Mouse (Mus musculus): Measurements from ENCODE around the gene Zfp658. TPM values are rescaled to one million over a fixed set of nuclear protein-coding genes. Genes with fewer than 3 reads are reported as not detected.

Zfp658 gene
- total RNA-seq, 2 experiments from 2014 or later: 0.79 to 0.85 TPM

DNA sequence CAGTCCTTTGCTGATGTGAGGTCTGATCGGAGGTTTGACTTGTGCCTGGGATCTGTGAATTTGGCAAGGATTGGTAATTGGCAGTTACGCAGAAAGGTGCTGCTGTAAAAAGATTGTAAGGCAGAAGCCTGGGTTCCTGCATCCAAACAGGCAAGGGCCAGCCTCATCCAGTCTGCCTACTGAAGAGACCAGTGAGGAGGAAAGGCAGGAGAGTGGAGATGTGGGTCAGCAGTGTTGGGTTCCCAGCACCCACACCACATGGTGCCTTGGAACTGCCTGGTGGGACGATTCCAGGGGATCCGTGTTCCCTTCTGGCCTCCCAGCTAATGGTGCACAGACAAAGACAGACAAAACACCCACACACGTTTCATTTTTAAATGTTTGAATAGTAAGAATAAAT, 18.5 kb downstream of the Zfp658 start:
- no peak for DNase-seq

DNA sequence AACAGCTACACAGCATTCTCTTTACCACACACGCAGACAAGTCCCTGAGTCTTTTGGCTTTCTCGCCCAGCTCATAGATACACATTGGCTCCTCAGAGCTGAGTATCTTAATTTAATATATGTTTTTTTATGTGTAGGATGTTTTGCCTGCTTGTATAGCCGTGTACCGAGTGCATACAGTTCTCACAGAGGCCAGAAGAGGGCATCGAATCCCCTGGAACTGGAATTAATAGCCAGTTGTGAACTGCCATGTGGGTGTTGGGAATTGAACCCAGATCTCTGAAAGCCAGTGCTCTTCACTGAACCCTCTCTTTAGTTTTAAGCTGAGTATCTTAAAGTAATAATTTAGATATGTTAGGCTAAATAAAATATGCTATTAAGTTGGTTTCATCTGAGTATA, 22.7 kb downstream of the Zfp658 start:
- no peak for DNase-seq

DNA sequence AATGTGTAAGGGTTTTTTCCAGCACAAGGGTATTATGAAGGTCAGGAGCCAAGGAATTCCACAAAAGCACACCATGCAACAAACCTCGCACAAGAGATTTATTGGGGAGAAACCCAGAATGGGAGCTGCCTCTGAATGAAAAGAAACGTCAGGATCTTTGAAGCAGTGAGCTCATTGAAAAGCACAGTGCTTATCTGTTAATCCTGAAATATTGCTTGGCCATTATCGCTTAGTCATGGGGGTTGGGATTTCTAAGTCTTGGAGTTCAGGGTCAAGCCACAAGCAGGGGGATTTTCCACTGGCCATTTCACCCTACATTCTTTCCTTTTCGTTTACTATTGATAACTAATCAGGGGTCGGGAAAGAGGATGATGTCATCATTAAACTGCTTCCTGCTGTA, 39.8 kb downstream of the Zfp658 start:
- no peak for DNase-seq

DNA sequence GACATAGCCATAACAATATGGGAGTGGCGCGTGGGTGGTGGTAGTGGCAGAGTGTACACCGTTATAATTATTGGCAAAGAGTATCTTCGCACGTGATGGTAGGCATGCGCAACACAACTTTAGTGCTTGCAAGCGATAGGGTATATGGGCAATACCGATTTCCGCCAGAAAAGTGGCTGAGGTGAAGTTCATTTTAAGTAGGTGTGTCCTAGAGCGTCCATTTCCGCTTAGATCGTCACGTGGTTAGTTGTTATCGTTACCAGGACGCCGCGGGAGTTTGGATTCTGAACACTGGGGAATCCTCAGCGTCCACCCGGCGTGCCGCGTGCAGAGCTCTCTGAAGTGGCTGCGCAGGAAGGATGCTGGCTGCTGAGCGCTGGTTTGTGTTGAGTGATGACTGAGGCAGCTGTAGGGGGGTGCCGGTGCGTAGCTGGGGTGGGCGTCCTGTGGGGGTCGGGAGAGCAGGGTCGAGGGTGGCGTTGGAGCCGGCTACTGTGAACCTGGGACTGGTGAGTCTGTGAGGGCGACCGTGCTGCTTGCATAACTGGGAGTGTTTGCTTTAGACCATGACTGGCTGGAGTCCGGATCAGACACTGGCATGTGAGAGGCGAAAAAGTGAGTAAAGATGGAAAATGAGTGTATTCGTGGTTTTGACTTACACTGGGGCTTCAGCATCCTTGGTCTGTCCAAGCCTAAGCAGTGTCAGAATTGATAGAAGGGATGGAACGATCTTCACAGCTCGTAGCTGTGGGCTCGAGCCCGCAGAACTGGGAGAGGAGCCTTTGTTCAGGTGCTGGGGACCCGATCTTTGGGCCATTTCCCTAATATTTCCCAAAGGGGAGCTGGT, 45.1 kb downstream of the Zfp658 start, which contains the start of gene Zfp819:
Gene Zfp819 (plus strand): TSS at position 274 of the 847 bp plus-strand sequence.
- DNase-seq: peak; percentile 25 to 44

DNA sequence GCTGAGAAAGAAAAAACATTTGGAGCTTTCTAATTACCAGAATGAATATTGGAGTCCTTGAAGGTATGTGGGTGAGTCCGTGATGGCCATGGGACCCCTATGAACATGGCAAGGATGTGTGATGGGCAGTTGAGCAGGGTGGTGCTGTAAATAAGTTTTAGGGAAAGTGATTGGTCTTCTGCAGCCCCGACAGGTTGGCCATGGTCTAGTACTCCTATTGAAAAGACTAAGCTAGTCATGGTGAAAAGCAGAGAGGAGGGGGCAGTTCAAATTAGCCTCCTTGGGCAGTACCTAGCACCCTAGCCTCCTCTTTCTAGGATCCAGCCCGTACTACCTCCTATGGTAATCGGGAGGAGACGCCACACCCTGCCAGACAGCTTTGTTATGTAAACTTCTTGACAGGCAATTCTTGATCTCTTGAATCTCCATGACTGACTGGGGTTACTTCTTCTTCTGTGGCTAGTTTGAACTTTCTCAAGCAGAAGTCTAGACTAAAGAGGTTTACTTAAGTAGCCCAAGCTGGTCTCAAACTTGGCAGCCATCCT, 45.8 kb downstream of the Zfp658 start:
- no peak for DNase-seq

DNA sequence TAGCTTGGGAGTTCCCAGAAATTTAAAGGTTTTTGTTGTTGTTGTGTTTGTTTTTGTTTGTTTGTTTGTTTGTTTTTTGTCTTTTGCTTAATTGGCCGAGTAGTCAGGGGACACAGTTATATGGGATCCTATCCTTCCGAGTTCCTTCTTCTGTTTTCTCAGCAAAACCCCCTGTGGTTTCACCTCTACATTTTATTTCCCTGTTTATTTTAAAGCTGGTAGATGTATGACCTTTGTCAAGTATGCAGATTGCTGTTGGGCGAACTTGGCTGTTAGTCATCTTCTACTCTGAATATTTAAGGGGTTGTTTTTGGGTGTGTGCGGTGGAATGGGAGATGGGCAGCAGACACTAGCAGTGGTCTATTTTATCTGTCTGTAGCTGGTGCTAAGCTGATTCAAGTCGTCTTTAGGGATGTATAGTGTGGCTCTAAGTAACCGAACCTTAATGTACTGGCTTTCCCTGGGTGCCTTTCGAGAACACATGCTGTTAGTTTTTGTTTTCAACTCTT, 46.3 kb downstream of the Zfp658 start:
- no peak for DNase-seq

DNA sequence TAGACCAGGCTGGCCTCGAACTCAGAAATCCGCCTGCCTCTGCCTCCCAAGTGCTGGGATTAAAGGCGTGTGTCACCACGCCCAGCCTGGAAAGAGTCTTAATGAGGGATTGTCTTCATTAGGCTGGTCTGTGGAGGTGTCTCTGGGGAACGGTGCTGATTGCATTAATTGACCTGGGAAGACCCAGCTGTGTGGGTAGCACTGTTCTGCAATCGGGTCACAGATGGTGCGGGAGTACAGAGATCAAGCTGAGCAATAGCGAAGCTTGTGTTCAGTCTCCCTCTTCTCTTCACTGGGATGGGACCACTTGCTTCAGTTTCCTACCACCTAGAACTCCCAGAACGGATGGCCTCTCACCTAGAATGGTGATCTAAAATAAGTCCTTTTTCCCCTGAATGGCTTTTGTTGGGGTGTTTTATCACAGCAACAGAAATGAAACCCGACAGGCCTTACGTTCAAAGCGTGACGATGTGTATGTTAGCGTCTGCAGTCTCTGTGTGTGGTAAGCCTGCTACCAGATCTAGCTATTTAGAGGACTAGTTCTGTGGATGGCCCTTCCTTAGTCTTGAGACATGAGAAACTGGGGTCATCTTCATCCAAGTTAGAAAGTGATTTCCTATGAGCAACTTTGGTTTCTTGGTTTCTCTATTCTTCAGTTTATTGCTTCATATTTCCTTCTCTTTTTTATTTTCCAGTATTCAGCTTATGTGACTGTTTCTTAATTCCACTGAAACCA, 51.9 kb downstream of the Zfp658 start:
- DNase-seq: no peak

DNA sequence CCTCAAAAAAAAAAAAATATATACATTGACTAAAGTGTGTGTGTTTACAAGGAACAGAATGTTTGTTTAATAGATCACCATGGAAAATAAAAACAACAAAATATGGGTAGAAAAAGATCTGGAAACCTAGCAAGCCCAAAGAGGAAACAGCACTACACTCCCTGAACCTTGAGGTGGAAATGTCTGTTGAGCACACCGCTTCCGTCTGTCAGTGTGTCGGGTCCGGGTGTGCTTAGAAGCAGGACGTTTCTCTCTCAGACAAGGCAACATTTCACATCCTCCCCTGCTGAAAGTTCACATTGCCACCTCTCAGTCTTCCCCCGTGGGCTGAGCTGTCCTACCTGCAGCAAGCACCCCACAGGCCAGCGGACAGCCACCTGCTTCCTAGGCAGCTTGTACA, 60.9 kb downstream of the Zfp658 start:
- no peak for DNase-seq

DNA sequence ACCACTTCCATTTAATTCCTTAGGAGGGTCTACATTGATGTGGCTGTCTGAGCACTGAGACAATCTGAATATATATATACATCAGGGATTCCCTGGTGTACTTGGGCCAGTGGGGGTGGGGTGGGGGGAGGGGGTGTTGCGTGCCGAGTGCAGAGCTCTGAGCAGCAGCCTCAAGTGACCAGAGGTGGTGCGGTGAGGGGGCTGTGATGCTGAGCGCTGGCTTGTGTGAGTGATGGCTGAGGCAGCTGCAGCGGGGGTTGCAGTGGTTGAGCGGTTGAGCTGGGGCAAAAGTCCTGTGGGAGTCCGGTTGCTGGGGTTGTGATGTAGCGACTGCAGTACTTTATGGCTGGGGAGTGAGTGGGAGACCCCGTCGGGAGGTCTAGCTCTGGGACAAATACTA, 61.8 kb downstream of the Zfp658 start:
- DNase-seq: no peak

Other genes with a start within 250 kb of the Zfp658 start
- 10 to 100 TPM; 12.8 to 16.2 TPM for gene Zfp715, start 249.0 kb upstream of the Zfp658 start, total RNA-seq (2021)
- not detected for gene Siglecf, start 210.9 kb upstream of the Zfp658 start, total RNA-seq (2021)
- 1 to 10 TPM in 1 of 2 experiments, under 1 TPM in 1; 0.15 to 1.2 TPM for gene Siglecg, start 154.1 kb upstream of the Zfp658 start, total RNA-seq (2021)
- gene Lim2, start 134.6 kb upstream of the Zfp658 start, total RNA-seq (2021): not detected
- gene Nkg7, start 125.2 kb upstream of the Zfp658 start, total RNA-seq (2021): 1 to 10 TPM; 1.1 to 2.2 TPM
- gene Cldnd2, start 121.5 kb upstream of the Zfp658 start, total RNA-seq (2021): not detected
- gene Etfb, start 118.2 kb upstream of the Zfp658 start, total RNA-seq (2021): 1,000 to 10,000 TPM; 1,290 to 1,427 TPM
- under 1 TPM in 1 of 2 experiments, not detected in 1; 0.60 TPM for gene Gm45233, start 118.1 kb upstream of the Zfp658 start, total RNA-seq (2021)
- 1 to 10 TPM in 1 of 2 experiments, under 1 TPM in 1; 0.69 to 1.3 TPM for gene Vsig10l, start 99.1 kb upstream of the Zfp658 start, total RNA-seq (2021)
- under 1 TPM in 1 of 2 experiments, not detected in 1; 0.36 TPM for gene Iglon5, start 72.2 kb upstream of the Zfp658 start, total RNA-seq (2021)
- gene 4931406B18Rik, start 56.3 kb upstream of the Zfp658 start, total RNA-seq (2021): not detected
- 1 to 10 TPM; 2.3 to 3.0 TPM for gene Cd33, start 17.8 kb upstream of the Zfp658 start, total RNA-seq (2021)
- 1 to 10 TPM; 4.4 to 8.2 TPM for gene Zfp719, start 17.4 kb downstream of the Zfp658 start, total RNA-seq (2021)
- not detected for gene Zfp819, start 44.9 kb downstream of the Zfp658 start, total RNA-seq (2021)
- gene Ceacam18, start 72.5 kb downstream of the Zfp658 start, total RNA-seq (2021): not detected
- gene Siglece, start 97.9 kb downstream of the Zfp658 start, total RNA-seq (2021): 1 to 10 TPM; 1.4 to 1.6 TPM
- 1 to 10 TPM; 2.7 to 3.1 TPM for gene Ctu1, start 109.8 kb downstream of the Zfp658 start, total RNA-seq (2021)
- gene Klk14, start 128.2 kb downstream of the Zfp658 start, total RNA-seq (2021): under 1 TPM; 0.23 to 0.47 TPM
- gene Klk13, start 150.3 kb downstream of the Zfp658 start, total RNA-seq (2021): not detected
- gene Klk12, start 206.6 kb downstream of the Zfp658 start, total RNA-seq (2021): not detected
- gene Klk11, start 212.3 kb downstream of the Zfp658 start, total RNA-seq (2021): under 1 TPM in 1 of 2 experiments, not detected in 1; 0.30 TPM
- gene Klk10, start 218.8 kb downstream of the Zfp658 start, total RNA-seq (2021): under 1 TPM; 0.20 to 0.49 TPM
- gene Klk9, start 229.6 kb downstream of the Zfp658 start, total RNA-seq (2021): not detected
- 10 to 100 TPM in 1 of 2 experiments, 1 to 10 TPM in 1; 8.9 to 10.2 TPM for gene Klk8, start 235.3 kb downstream of the Zfp658 start, total RNA-seq (2021)
- gene Klk7, start 249.0 kb downstream of the Zfp658 start, total RNA-seq (2021): not detected

All from heart, adult 18-20 months (tissue).